Mouse (Mus musculus) gastrocnemius, adult 18-20 months (tissue): ENCODE results near the gene Kremen2. TPM values are rescaled to one million over a fixed set of nuclear protein-coding genes. Genes with fewer than 3 reads are reported as not detected.

ENCODE experiments used
- DNase-seq: peaks from one replicate; pipeline ENCODE4 v3.0.0; 2021; ENCODE audit warnings: low spot score
- total RNA-seq, 2 experiments: library from RNA; stranded (reverse); gene quantifications; 2 replicates each; pipeline ENCODE4 v1.2.3; 2021

The Kremen2 gene
- total RNA-seq, 2 experiments from 2014 or later: not detected

DNA sequence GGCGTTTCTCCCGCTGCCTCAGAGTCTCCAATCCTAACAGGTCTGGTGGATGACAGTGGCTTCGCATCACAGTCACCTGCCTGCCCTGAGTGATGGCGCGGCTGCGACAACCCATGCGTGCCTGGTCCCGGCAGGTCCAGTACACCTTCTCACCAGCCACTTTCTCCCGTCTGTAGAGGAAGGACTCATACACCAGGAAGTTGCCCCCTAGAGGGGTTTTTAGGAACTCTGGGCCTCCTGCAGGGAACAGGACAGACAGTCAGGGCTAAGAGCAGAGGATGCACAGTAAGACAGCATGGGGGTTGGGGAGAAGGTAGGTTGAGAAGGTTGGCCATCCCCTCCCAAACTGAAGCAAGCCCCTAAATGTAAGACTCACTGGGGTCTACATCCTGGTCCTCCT, 14.6 kb upstream of the Kremen2 start:
- no peak for DNase-seq

DNA sequence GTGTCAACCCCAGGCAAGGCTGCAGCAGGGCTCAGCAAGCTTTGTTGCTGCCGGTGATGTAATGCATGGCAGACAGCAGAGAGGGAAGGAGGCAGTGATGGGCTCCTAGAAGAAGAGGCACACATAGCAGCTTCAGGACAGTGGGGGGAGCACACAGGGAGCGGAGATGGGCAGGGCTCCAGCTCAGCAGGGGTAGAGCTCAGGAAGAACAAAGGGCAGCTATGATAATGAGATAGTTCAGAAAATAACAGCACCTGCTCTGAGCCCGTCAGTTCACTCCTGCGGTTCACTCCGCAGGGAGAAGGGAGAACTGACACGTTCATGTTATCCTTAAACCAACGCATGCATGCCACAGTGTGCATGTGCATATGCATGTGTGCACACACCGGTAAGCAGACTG, 13.2 kb upstream of the Kremen2 start:
- DNase-seq: no peak

DNA sequence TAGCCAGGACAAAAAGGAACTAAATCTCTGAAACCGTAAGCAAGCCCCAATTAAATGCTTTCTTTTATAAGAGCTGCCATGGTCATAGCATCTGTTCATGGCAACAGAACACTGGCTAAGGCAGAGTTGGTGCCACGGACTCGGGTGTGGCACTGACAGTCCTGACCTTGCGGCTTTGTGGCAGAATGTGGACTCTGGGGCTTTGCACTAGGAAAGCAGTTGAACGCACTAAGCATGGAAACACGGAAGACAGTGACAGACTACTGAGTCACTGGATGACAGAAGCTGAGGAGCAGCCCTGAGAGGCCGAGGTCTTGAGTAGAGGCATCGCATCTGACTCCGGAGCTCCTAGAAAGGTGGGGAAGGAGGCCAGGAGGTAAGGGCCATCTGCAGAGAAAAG, 11.9 kb upstream of the Kremen2 start:
- DNase-seq: no peak

DNA sequence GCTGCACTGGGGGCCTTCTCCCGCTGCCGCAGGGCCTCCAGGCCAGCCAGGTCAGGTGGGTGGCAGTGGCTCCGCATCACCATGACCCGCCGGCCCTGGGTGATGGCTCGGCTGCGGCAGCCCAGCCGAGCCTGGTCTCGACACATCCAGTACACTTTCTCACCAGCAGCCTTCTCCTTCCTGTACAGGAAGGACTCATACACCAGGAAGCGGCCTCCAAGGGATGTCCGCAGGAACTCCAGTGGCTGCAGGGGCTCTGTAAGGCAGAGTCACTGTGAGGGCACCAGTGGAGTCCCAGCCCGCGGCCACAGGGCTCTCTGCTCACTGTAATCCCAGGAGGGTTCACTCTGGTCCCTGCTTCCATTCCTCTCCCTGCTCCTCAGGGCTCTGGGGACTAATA, 10.1 kb upstream of the Kremen2 start:
- no peak for DNase-seq

- no peak for DNase-seq
Observed at GRCm38 (mm10) chr17:23749400-23750191, 4.0 kb upstream of the Kremen2 start.

DNA sequence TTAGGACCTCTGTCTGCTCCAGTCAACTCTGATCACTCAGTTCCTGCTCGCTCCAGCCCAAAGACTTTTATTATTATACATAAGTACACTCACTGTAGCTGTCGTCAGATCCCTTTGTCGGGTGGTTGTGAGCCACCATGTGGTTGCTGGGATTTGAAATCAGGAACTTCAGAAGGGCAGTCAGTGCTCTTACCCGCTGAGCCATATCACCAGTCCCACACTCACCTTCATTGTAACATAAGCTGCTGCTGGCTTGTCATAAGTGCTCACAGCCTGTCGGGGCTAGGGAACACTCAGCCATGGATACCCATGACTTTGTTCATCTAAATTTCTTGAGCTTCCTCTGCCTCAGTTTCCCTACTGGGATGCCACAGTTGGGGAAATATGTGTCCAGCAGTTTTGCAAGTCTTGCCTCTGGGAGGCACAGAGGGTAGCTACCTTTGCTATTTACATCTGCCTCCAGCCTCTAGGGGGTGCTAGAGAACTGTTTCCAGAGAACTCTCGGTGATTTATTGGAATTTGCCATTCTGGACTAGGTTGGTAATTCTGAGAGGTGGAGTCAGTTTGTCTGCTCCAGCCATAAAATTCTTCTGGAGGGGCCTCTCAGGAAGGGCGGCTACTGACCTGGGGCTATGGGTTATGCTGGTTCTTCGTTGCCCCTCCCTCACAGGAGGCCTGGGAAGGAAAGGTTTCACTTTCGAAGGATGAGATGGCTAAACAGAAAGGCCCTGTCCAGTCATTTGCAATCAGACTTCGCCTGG, 3.2 kb upstream of the Kremen2 start:
- peak; percentile 90 for DNase-seq

- DNase-seq: no peak
Observed at GRCm38 (mm10) chr17:23748026-23748425, 2.4 kb upstream of the Kremen2 start.

GRCm38 (mm10) chr17:23747471-23747870, 1.8 kb upstream of the Kremen2 start:
- no peak for DNase-seq

- DNase-seq: no peak
Observed at GRCm38 (mm10) chr17:23746767-23747166, 1.1 kb upstream of the Kremen2 start.

DNA sequence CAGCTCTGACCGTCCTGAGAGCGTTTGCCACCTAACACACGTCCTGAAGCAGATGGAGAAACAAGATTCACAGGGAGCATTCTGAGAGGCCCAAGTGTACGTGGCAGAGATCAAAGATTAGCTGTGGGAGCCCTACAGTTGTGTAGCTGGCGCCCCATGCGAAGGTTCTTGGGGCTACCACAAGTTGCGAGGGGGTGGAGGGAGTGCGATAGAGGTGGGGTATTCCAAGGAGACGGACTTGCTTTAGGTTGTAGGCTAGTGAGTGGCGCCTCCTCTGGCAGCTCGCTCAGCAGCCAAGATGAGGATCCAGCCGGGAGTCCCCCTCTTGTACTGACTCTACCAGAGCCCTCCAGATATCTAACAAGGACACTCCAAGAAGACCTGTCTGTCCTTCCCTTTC, 678 bp upstream of the Kremen2 start:
- no peak for DNase-seq

GRCm38 (mm10) chr17:23744651-23745050, 982 bp downstream of the Kremen2 start:
- no peak for DNase-seq

GRCm38 (mm10) chr17:23744076-23744475, 1.6 kb downstream of the Kremen2 start:
- no peak for DNase-seq

DNA sequence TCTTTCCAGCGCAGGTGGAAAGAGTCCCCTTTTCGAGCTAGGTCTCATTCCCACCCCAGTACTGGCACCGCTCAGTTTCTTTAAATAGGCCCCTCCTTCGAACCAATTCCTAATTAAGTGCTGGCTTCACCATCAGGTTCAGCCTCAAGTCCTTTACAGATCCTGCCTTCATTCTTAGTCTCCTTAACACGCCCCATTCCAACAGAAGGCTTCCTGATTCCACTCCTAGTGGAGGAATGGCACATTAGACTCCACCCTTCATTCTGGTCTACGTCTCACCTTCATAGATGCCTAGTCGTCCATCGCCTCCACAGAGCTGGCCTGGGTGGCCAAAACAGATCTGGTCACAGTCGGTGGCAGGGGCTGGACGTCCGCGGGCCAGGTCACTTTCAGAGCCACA, 2.7 kb downstream of the Kremen2 start:
- no peak for DNase-seq

GRCm38 (mm10) chr17:23742210-23742793, 3.3 kb downstream of the Kremen2 start:
- DNase-seq: no peak

DNA sequence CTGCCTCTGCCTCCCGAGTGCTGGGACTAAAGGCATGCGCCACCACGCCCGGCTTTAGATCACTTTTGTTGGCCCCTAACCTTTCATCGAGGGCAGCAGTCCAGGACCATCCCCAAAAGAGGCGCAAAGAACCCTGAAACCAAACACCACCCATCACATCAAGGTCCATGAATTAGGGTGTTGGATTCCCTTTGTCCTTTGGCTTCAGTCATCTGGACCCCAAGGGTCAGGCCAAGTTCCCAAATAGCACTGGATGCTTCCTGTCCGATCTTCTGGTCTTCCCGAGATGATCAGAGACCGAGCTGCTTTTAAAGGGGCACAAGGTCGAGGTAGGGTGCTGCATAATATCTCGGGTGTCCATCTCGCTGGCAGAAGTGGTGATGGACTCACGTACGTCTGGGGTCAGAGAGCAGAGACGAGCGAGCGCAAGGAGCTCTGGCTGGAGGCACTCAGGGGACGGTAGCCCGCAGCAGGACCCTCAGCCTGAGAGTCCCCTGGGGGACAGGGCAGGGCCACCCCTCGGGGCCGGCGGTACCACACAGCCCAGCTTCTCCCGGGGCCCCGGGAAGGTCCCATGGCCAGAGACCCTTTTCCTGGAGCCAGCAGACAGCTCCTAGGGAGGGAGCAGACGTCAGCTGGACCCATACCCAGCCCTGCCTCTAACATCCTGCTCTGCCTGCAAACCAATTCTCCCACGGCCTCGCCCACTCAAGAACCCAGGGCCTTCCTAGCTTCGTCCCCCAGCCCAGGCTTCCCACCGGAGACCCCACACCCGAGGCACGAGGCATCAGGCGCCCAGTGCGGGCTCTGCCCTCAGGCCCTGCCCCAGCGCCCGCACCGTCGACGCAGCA, 4.0 kb downstream of the Kremen2 start:
- no peak for DNase-seq

DNA sequence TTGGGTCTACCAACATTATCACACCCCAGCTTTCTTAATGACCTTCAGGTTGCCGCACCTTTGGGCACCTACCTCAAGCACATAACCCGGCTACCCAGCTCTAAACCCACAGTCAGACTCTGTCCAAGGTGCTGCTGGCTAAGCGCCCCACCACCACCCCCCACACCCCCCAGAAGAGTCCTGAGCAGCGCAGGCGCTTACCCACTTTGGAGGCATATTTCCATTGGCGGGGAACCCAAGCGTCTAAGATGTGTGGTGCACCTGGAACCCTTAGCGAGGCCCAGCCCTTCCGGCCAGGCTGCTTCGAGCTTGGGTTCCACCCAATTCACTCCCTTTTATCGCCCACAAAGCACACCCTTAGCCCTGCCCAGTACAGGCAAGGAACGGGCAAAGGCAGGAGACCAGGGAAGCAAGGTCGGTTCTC, 5.0 kb downstream of the Kremen2 start, which contains the start of gene Paqr4:
TSS of gene Paqr4 (minus strand) at position 270 of the 424 bp plus-strand sequence.
- DNase-seq: no peak

DNA sequence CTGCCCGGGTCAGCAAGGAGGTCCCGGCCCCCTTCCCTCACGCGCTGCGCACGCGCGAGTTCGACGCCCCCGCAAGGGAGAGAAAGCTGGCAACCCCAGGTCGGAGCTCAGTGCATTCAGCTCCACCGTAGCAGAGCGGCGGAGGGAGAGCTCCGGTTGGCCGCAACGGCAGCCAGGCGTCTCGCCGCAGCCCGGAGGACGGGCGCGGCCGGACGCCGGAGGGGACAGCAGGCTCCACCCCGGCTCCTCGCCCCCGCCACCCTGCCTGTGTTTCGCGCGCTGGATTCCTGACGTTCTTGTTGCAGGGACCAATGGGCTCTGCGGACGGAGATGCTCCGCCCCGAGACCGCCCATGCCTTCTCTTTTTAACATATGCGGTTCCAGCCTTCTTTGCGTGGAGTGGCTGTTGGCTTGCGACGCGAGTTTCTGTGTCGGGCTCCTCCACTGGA, 5.5 kb downstream of the Kremen2 start:
- peak; percentile 88 for DNase-seq

DNA sequence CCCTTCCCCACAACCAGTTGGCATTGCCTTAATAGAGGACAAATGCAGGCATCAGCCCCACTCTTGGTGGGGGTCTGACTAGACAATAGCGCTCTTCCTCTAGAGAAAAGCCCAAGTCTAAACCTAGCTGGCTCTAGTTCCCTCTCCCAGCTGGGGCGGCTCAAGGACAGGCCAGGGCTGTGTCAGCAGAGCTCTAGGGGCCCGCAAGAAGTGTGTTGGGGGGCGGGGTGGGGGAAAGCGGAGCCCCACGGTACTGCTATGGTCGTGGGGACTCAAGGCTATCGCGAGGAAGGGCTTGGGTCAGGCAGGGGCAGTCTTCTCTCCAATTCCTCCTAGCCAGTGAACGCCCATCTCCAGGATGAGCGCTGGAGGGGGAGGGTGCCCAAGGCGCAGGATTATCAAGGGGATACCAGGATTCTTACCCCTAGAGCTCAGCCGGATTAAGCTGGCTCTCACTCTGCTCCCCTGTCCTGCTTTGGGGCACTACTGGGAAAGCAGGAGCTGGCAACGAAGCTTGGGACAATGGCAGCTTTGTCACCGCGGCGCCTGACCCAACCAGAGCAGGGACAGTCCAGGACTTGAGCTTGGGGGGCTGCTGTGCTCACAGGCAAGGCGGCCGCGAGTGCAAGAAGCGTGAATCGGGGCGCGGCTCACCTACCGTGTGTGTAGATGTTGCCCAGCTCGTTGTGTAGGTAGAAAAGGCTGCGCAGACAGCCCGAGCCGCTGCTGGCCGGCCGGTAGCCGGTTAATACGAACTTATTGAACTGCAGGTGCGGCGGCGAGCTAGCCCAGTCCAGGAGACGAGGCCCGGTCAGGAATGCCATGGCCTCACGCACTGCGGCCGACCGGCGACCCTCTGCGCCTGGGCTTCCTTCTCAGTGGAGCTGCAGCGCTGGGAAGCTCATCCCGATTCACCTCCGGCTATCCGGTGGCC, 6.2 kb downstream of the Kremen2 start:
- DNase-seq: no peak

DNA sequence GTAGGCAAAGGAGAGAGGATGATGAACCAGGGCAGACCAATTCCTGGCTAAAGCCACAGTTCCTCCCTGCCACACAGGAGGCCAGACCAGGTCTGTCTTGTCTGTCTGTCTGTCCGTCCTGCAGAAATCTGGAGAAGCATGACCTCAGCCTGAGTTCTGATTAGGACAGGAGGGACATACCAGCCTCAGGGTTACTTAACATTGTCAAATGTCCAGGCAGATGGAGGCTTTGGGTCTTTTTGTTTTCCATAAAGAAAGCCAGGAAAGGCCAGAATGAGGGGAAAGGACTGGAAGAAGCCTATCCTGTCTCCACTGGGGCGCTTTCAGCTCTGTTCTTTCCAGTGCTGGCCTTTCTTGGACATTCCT, 6.8 kb downstream of the Kremen2 start:
- DNase-seq: no peak
